Mouse (Mus musculus): Measurements from ENCODE around the gene Slc35c1.

The Slc35c1 gene

GRCm38 (mm10) chr2:92459921-92460707, at the start of gene Slc35c1:
Gene Slc35c1, minus strand, starts transcription at chr2:92460538.
- peak; percentile 39 to 47 for DNase-seq (ENCODE audit: low spot score in 2 of 2)

GRCm38 (mm10) chr2:92505291-92505690, 45.0 kb upstream of the Slc35c1 start:
- no peak for DNase-seq (ENCODE audit: low spot score in 2 of 2)

GRCm38 (mm10) chr2:92503421-92503820, 43.1 kb upstream of the Slc35c1 start:
- DNase-seq (ENCODE audit: low spot score in 2 of 2) = no peak

GRCm38 (mm10) chr2:92499701-92500322, 39.5 kb upstream of the Slc35c1 start:
- no peak for DNase-seq (ENCODE audit: low spot score in 2 of 2)

GRCm38 (mm10) chr2:92497112-92497511, 36.8 kb upstream of the Slc35c1 start:
- no peak for DNase-seq (ENCODE audit: low spot score in 2 of 2)

- no peak for DNase-seq (ENCODE audit: low spot score in 2 of 2)
These were observed 36.3 kb upstream of the Slc35c1 start for GRCm38 (mm10) chr2:92496681-92497080.

- DNase-seq (ENCODE audit: low spot score in 2 of 2) = no peak
These were observed 34.6 kb upstream of the Slc35c1 start for GRCm38 (mm10) chr2:92494956-92495355.

- no peak for DNase-seq (ENCODE audit: low spot score in 2 of 2)
These were observed 34.1 kb upstream of the Slc35c1 start for GRCm38 (mm10) chr2:92494423-92494822.

GRCm38 (mm10) chr2:92493656-92494390, 33.5 kb upstream of the Slc35c1 start:
- no peak for DNase-seq (ENCODE audit: low spot score in 2 of 2)

GRCm38 (mm10) chr2:92491950-92492501, 31.7 kb upstream of the Slc35c1 start:
- peak in 1 of 2 experiments; percentile 34 for DNase-seq (ENCODE audit: low spot score in 2 of 2)

- no peak for DNase-seq (ENCODE audit: low spot score in 2 of 2)
These were observed 30.2 kb upstream of the Slc35c1 start for GRCm38 (mm10) chr2:92490541-92490940.

GRCm38 (mm10) chr2:92487791-92488190, 27.5 kb upstream of the Slc35c1 start:
- DNase-seq (ENCODE audit: low spot score in 2 of 2) = no peak

- DNase-seq (ENCODE audit: low spot score in 2 of 2) = no peak
These were observed 26.6 kb upstream of the Slc35c1 start for GRCm38 (mm10) chr2:92486911-92487310.

GRCm38 (mm10) chr2:92486403-92486802, 26.1 kb upstream of the Slc35c1 start:
- peak; percentile 67 to 79 for DNase-seq (ENCODE audit: low spot score in 2 of 2)

- DNase-seq (ENCODE audit: low spot score in 2 of 2) = peak; percentile 52 to 75
These were observed 25.4 kb upstream of the Slc35c1 start for GRCm38 (mm10) chr2:92485640-92486295.

GRCm38 (mm10) chr2:92484256-92485025, 24.1 kb upstream of the Slc35c1 start:
- no peak for DNase-seq (ENCODE audit: low spot score in 2 of 2)

GRCm38 (mm10) chr2:92483505-92483904, 23.2 kb upstream of the Slc35c1 start:
- no peak for DNase-seq (ENCODE audit: low spot score in 2 of 2)

- DNase-seq (ENCODE audit: low spot score in 2 of 2) = no peak
These were observed 22.2 kb upstream of the Slc35c1 start for GRCm38 (mm10) chr2:92482551-92482950.

GRCm38 (mm10) chr2:92478313-92478688, 18.0 kb upstream of the Slc35c1 start:
- no peak for DNase-seq (ENCODE audit: low spot score in 2 of 2)

GRCm38 (mm10) chr2:92477672-92478312, 17.5 kb upstream of the Slc35c1 start:
- DNase-seq (ENCODE audit: low spot score in 2 of 2) = no peak

All from urinary bladder, postnatal 36 days (tissue).